Mouse (Mus musculus): ENCODE measurements around the gene Frmd4b.

- TF ChIP-seq CTCF (IDR thresholded peaks at IDR 0.05; ENCODE audit: extremely low read depth, insufficient read depth, insufficient read length, insufficient replicate concordance) (no peak), POLR2A (IDR thresholded peaks at IDR 0.05; ENCODE audit: low read depth, low read length) (no peak)
Measured at GRCm38 (mm10) chr6:97586024-97586423, 31.3 kb downstream of the Frmd4b start.
